Mouse (Mus musculus): ENCODE data around the gene Kiss1. TPM values are rescaled to one million over a fixed set of nuclear protein-coding genes. Genes with fewer than 3 reads are reported as not detected.

Gene Kiss1
- total RNA-seq (2021) = under 1 TPM in 1 of 2 experiments, not detected in 1; 0.59 TPM
- long read RNA-seq = 0 reads

DNA sequence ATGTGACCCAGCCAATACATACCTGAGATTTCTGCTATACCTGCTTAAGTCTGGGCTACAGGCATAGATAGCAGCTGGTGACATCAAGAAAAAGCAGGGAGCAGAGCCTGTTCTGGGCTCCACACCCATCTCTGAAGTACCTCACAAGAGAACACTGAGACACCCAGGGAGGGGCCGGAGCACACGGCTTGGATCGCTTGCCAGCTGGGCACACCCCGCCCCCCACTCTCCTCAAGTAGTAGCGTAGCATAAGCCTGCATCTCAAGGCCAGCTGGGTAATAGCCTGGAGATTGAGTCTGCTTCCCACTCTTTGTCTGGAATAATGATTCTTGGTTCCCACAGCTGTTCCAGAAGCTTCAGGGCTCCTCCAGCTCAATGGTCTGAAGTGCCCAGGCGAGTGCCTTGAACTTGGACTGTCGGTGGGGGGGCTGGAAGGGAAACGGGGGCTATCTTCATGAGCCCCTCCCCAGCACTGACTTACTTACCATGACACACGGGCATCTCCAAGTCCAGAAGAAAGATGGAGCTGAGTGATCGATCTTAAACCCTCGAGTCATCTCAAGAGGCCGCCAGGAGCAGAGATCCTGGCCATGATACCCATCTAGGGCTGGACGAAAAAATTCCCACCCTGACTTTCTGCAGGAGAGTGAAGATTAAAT lies at the start of gene Kiss1:
Gene Kiss1 (plus strand): TSS at position 609 of the 659 bp plus-strand sequence.
- DNase-seq (ENCODE audit: low spot score in 2 of 2) = peak; percentile 40 to 47

DNA sequence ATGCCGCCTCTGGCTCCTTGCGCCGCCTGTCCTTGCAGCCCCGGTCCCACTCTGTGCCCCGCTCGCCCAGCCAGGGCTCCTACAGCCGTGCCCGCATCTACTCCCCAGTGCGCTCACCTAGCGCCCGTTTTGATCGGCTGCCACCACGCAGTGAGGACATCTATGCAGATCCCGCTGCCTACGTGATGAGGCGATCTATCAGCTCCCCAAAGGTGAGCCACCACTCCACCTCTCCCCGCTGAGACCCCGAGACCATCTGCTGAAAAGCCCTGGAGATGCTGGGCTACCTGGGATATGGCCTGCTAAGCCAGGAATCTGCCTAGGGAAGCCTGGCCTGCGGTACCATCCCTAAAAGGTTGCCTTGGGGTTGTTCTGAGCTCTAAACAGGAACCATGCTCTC lies 47.5 kb upstream of the Kiss1 start:
- DNase-seq (ENCODE audit: low spot score in 2 of 2) = no peak

DNA sequence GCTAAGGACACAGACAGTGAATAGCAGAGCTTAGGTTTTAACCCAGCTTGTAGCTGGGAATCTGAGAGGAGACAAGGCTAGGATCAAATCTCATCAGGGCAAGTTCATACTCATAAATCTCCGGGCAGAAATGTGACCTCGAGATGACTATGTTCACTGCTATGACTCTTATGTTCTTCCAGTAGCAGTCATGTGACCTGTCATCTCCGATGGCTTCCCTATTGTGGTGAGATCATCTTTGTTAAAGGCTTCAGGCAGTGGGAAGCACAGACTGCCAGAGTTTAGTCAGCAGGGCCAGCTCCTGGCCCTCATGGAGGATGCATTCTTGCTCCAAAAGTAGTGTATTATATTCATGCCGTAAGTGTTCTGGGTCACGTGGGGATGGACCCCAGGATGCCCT lies 44.7 kb upstream of the Kiss1 start:
- DNase-seq (ENCODE audit: low spot score in 2 of 2) = no peak

DNA sequence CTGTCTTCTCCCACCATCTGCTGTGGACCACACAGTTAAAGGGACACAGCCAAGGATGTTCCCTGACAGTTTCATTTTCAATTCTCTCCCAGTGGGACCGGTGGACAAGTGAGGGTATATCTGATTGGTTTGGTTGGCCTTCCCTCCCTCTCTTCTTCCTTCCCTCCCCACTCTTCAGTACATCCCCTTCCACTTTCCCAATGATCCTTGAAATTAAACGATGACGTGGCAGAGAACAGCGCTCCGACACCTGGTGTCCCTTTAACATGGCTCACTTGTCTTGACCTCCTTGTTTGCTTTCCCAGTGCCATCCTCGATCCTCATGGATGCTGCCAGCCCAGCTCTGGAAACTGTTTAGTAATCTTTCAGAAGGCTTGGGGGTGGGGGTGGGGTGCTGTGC lies 43.1 kb upstream of the Kiss1 start:
- no peak for DNase-seq (ENCODE audit: low spot score in 2 of 2)

DNA sequence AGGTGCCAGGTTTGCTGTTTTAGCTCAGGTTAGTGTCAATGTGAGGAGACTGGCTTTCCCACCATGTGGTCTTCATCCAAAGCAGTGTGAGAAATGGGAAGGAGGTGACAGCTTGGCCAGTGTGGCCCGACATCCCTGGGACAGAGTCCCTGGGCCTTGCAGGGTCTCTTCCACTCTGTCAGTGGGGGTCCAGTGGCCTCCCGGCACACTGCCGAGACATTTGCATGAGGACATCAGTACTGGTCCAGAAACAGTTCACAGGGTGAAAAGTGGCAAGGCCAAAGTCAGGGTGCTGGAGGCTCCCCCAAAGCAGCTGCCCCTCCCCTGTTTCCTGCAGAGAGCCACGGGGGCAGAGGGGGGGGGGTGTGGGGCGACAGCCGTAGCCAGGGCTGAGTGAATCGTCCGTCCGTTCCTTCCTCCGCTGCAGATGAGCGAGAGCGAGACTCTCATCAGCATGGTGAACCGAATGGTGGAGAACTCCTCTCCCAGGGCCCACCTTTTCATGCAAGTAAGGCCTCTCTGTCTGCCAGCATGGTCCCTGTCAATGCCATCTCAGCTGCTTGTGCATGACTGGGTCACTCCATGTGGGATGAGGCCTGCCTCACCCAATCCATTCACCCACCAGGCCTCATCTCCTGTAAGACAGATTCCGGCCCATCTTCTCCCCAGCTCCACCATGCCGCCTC lies 42.6 kb upstream of the Kiss1 start:
- DNase-seq (ENCODE audit: low spot score in 2 of 2) = no peak

DNA sequence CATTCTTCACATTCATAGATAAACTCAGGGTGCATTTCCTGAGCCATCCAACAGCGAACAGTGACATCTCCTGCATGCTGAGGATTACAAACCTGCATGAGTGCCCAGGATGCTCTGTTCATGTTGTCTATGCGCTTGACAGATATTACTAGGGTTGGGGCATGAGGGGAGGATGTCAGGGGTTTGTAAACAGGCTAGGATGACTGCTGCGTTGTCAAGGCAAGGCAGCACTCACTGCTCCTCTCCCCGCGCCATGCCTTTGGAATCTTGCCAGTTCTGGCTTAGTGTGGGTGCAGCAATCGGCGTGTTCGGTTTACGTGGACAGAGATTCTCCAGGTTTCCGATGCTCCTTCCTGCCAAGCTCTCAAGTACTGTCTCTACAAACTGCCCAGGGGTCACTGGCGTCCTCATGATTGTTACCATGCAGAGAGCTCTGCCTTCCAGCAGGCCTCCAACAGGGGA lies 42.0 kb upstream of the Kiss1 start:
- DNase-seq (ENCODE audit: low spot score in 2 of 2) = peak; percentile 37 to 43

DNA sequence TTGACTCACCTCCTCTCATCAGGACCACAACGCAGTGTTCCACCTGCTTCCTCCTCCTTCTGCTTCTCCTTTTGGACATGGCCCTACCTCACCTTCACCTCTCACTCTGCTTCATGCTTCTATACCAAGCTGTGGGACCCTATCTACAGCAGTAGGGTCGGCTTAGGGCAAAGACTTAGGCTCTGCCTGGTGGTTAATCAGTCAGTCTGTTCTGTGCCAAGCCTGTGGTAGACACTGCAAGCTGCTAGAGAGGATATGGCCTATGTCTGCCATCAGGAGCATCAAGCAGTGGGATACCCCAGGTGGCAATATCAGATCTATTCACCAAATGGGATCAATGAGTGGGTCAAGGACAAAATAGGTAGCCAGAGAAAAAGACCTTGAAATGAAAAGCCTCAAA lies 41.1 kb upstream of the Kiss1 start:
- no peak for DNase-seq (ENCODE audit: low spot score in 2 of 2)

DNA sequence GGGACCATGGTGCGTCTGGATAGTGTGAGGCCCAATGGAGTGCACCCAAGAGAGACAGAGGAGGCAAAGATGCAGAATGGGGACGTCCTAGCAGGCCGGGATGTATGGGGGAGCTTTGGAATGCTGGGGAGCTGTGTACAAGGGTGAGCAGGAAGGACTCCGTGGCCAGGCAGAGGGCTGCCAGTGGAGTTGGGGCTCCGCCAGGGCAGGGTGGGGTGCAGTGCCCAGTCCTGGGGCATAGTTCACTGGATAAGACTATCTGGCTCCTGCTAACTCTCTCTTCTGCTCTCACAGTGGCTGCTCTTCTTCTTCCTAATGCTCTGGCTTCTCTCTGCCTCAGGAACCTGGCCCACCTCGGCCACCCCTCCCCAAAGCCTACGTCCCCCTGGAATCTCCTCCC lies 35.8 kb upstream of the Kiss1 start:
- DNase-seq (ENCODE audit: low spot score in 2 of 2) = no peak

DNA sequence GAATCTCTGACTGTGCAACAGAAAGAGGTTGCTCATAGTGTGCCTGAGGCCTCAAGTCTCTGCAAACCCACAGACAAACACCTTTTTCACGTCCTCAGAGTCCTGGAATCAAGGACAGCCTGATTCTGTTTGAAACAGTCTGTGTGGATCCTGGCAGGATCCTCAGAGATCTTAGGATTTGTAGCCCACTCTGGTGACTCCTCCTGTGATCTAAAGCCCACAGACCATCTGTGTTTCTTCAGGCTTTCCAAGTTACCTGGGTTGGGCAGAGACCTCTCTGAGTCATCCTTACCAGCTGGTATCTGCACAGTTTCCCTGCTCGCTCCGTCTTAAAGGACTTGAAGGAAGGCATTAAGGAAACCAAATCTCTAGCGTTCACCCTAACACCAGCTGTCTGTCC lies 34.6 kb upstream of the Kiss1 start:
- DNase-seq (ENCODE audit: low spot score in 2 of 2) = no peak

DNA sequence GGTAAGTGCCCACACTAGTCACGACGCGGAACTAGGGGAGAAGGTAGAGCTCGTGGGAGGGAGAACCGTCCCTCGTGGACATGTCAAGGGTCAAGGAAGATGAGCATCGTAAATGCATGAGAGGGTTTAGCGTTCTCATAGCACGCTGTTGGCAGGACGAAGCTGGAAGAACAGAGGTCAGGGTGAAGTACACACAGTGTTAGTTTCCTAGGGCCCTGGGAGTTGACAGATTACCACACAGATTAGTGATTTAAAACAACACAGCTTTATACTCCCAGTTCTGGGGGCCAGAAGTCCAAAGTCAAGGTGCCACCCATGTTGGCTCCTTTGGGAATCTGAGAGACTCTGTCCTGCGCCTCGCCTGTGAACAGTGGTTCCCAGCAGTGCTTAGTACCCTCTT lies 33.8 kb upstream of the Kiss1 start:
- no peak for DNase-seq (ENCODE audit: low spot score in 2 of 2)

DNA sequence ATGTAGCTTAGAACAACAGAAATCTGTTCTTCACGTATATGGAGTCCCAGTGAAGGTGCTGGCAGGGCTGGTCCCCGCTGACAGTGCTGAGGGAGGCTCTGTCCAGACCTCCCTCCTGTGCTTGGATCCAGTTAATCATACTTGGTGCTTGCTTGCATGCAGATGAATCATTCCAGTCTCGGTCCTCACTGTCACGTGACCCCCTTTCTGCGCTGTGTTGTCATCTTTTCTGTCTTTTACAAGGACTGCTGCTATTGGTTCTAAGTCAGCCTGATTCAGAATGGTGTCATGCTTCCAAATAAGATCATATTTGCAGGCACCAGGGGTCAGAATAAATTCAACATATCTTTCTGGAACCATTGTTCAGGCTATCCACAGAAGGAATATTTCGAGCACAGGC lies 29.8 kb upstream of the Kiss1 start:
- no peak for DNase-seq (ENCODE audit: low spot score in 2 of 2)

DNA sequence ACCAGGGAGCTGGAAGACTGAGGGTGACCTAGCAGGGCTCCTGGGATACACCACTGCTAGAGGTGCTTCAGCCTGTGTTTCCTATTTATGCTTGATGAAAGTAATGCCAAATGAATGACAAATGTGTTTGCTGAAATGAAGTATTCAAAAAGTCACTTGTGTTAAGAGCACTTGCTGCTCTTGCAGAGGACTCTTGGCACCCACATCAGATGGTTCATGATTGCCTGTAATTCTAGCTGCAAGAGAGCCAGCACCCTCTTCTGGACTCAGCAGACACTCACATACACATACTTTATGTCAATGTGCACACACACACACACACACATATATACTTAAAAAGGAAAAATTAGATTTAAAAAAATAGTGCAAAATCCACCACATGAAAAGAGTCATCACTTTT lies 29.1 kb upstream of the Kiss1 start:
- no peak for DNase-seq (ENCODE audit: low spot score in 2 of 2)

DNA sequence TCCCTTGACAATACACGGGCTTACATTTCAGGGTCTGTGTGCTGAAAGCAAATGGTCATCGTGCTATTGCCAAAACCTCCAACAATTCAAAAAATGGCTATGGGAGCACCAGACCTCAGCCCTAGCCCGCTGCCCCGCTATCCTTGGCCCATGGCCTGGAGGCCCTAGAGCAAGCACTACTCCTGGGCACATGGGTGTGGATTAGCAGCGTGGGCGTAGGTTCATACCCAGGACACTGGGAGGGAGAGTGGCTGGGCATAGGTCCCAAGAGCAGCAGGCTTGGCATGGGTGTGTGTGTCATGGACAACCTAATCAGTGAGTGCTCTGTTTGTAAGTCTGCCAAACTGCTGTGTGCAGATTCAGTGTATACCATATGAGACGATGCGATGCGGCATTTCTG lies 25.3 kb upstream of the Kiss1 start:
- no peak for DNase-seq (ENCODE audit: low spot score in 2 of 2)

DNA sequence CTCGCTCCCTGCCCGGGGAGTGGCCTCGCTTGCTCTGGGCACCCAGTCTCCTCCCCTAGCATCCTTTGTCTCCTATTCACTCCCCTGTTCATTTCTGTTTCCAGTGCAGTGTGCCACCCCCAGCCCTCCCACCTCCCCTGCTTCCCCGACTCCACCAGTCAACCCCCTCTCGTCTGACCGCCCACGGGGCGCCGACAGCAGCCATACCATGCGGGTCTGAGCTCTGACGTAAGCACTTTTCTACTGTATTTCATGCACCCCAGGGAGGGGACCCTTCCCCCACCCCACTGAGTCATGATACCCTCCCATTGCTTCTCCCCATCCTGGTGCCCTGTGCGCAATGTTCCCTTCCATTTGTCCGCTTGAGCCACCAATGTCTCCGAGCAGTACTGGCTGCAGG lies 22.9 kb upstream of the Kiss1 start:
- no peak for DNase-seq (ENCODE audit: low spot score in 2 of 2)

DNA sequence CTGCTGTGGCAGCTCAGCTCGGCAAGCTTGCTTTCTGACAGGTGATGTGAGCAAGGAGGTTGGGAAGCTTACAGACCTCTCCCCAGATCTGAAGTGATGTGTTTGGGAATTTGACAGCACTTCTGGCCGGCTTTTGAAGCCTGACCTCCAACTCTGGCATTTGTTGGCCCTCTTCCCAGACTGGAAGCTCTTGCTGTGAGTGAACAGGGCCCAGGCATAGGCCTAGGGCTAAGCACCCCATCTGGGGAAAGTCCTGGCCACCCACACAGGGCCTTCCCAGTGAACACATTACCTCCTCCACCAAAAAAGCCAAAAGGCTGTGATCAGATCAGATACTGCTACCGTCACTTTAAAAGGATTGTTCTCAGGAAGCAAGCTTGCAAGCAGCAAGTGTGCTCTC lies 19.1 kb upstream of the Kiss1 start:
- no peak for DNase-seq (ENCODE audit: low spot score in 2 of 2)

DNA sequence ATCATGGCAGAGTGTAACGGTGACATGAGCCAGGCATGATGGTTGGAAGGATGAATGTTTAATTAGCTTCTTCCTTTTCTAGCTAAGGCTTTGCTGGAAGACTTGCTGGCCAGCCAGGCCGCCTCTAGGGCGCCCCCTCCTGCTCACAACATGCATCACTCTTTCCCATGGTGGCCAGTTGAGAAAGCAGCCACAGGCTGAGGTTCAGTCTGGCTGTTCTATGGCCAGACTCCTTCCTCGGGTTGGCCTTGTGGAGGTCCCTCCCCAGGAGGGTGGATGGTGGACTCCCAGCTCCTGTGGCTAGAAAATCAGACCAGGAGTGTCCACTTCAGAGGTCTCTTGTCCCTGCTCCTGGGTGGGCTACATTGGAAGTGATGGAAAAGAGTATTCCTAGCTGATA lies 14.8 kb upstream of the Kiss1 start:
- peak; percentile 79 to 83 for DNase-seq (ENCODE audit: low spot score in 2 of 2)

DNA sequence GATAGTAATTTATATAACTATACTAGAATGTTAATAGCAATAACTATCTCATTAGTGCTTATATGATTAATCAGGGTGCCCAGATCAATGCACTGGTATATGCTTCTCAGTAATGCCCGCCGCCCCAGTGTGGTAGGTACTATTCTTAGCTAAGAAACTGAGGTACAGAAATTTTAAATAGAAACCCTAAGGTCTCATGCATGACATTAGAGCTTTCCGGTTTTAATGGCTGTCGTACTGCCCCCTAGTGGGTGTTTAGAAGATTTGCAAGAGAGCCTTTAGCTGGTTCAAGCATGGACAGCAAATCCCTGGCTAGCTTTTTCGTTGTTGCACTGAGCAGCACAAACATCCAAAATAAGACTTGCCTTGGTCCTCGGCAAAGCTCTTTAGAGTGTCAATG lies 14.4 kb upstream of the Kiss1 start:
- DNase-seq (ENCODE audit: low spot score in 2 of 2) = peak; percentile 52 to 57

DNA sequence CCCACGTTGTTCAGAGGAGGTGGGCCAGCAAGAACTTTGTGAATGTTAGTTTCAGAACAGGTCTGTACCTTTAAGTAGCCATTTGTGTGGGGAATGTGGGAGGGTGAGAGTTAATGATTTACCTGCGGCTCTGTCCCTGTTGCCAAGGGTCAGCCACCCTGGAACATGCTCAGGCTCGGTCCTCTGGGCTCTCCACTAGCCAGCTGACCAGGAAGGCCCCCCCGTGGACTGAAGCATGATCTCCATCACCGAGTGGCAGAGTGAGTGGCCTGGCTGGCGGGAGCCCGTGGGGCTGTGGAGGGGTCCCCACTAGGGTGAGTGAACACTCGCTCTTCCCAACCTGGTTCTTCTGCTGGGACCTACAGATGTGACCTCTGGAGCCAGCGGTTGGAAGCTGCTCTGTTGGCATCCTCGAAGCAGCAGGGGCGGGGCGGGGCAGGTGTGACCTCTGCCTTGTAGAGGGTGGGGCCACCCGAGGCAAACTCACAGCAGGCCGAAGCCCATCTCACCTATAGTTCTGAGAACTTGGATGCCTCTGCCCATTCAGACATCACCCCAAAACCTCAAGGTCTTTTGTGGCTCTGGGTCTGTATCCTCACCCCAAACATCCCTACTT lies 11.9 kb upstream of the Kiss1 start, which contains the start of gene Golt1a:
Gene Golt1a (plus strand): TSS at position 149 of the 616 bp plus-strand sequence.
- DNase-seq (ENCODE audit: low spot score in 2 of 2) = no peak

DNA sequence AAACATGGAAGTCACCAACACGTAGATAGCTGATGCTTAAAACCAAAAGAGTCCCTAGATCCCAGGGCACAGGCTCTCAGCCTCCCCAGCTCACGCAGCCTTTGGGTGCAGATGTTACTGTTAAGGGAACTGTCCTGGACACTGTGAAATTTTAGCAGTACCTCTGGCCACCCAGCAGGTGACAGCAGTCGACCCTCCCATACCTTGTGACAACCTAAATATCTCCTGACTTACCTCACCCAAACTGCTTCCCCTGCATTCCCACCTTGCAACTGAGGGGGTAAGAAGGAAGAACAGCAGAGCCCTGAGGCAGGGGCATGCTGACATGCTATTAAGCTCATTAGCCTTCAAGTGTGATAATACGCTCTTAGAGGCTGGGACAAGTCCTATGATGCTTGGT lies 10.4 kb upstream of the Kiss1 start:
- no peak for DNase-seq (ENCODE audit: low spot score in 2 of 2)

DNA sequence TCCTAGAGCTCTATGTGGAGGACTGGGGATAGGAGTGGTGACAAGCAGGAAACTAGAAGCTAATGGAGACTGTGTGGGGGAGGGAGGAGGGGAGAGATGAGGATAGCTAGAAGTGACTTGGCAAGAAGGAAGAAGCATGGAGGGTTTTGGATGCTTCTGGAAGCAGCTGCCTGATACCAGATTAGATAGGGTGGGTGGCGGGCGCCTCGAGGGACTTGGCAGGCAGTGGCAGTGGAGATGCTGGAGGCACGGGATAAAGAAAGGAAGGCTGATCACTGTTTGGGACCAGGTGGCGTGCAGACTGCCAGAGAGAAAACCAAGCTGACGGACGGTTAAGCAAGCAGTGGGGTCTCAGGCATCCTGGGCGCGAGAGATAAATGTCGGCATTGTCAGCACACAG lies 9.7 kb upstream of the Kiss1 start:
- DNase-seq (ENCODE audit: low spot score in 2 of 2) = peak; percentile 66 to 70

DNA sequence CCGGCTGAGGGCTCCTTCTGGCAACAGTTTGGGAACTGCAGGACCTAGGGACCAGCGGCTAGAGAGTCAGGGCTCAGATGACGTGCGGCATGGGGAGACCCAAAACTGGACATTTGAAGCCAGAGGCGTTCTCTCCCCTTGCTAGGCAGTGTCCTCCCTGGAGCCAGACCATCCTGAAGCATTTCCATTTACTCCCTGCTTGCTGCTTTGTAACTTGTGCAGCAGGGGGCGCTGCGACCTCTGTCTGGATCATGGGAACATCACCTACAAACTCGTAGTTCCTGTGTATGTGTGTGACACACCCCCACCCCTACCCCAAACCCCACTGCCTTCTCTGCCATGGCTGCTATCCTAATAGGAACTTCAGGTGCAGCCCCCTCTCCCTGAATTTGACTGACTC lies 7.3 kb upstream of the Kiss1 start:
- DNase-seq (ENCODE audit: low spot score in 2 of 2) = peak; percentile 69 to 77

DNA sequence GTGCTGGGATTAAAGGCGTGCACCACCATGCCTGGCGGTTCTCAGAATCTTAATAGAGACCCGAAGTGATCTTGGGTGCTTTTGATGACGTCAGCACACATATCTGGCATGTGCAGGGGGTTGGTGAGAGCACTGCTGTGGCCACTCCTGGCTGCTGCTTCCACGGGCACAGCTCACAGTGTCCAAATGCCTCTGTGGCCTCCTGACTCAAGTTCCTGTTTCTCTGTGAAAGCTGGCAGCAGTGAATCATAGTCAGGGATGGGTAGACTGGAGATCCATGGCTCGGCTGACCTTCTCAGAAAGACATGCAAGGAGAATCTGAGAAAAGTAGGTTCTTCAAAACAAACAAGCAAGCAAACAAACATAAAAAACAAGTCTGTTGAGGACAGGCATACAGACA lies 5.9 kb upstream of the Kiss1 start:
- no peak for DNase-seq (ENCODE audit: low spot score in 2 of 2)

DNA sequence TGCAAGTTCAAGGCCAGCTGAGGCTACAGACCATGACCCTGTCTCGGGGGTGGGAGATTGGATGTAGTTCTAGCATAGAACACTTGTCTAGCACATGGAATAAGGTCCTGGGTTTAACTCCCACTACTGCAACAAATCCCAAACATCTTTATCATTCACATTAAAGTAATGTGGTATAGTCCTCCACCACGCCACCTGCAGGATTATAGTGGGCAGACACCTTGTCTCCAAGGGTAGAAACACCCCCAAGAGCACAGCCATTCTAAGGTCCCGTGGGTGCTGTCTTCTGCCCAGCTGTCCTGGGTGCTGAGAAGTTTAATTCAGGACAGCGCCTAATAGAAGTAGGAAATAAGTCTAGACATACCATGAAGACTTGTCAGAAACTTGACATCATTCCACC lies 5.1 kb upstream of the Kiss1 start:
- no peak for DNase-seq (ENCODE audit: low spot score in 2 of 2)

All from layer of hippocampus, postnatal 10 days (tissue).